Mouse (Mus musculus) lung, adult 2 months (tissue): ENCODE data around the gene Ptpre.

Experiments used
- CTCF ChIP-seq: fragments of 200-500 bp; IDR thresholded peaks from 2 replicates; pipeline ENCODE4 v1.5.1; 2011; ENCODE audit warnings: mild to moderate bottlenecking, low read length, control low read depth; ENCODE audit not compliant: insufficient read depth
- POLR2A ChIP-seq: fragments of 200-500 bp; IDR thresholded peaks from 2 replicates; pipeline ENCODE4 v1.6.1; 2011; ENCODE audit warnings: low read depth, mild to moderate bottlenecking, control low read depth, low read length, borderline replicate concordance; ENCODE audit errors: extremely low read depth

- TF ChIP-seq CTCF (no peak), POLR2A (no peak)
Measured at GRCm38 (mm10) chr7:135586402-135586801, 49.1 kb downstream of the Ptpre start.
